Mouse (Mus musculus) stomach, embryonic 16.5 days (tissue): Measurements from ENCODE around the gene Clec2i. TPM values are rescaled to one million over a fixed set of nuclear protein-coding genes. Genes with fewer than 3 reads are reported as not detected.
"Not testable (repeated sequence)": the region's sequence is repeated elsewhere in the genome, so short reads cannot be mapped to it uniquely, and the experiment has no call there.

ENCODE experiments used
- ATAC-seq: fragments of 200-750 bp; cut with Nextera tagmentation; 2 replicates; pipeline ENCODE4 v1.8.0; 2017; ENCODE audit warnings: moderate number of reproducible peaks, moderate TSS enrichment; ENCODE audit not compliant: insufficient read depth, low FRiP score
- H3K27ac ChIP-seq: fragments of 300-500 bp; sonication (generic); 2 replicates; pipeline ENCODE4 v1.5.1; 2014; ENCODE audit warnings: low read length
- H3K27me3 ChIP-seq: fragments of 300-500 bp; sonication (generic); 2 replicates; pipeline ENCODE4 v1.6.1; 2014; ENCODE audit warnings: low read length, control low read depth, mixed read lengths; ENCODE audit not compliant: control insufficient read depth, insufficient read depth
- H3K36me3 ChIP-seq: fragments of 300-500 bp; sonication (generic); 2 replicates; pipeline ENCODE4 v1.6.1; 2014; ENCODE audit warnings: low read length; ENCODE audit not compliant: control insufficient read depth, insufficient read depth
- H3K4me1 ChIP-seq: fragments of 300-500 bp; sonication (generic); 2 replicates; pipeline ENCODE4 v1.6.1; 2014; ENCODE audit warnings: low read length, control low read depth, mixed read lengths; ENCODE audit not compliant: control insufficient read depth, insufficient read depth
- H3K4me2 ChIP-seq: fragments of 300-500 bp; sonication (generic); 2 replicates; pipeline ENCODE4 v1.6.1; 2014; ENCODE audit warnings: low read depth, low read length, mixed read lengths
- H3K4me3 ChIP-seq: fragments of 300-500 bp; sonication (generic); replicated peaks from 2 replicates; pipeline ENCODE4 v1.5.1; 2014; ENCODE audit warnings: mild to moderate bottlenecking, low read length
- H3K9ac ChIP-seq: fragments of 300-500 bp; sonication (generic); 2 replicates; pipeline ENCODE4 v1.6.1; 2014; ENCODE audit warnings: low read length
- H3K9me3 ChIP-seq: fragments of 300-500 bp; sonication (generic); replicated peaks from 2 replicates; pipeline ENCODE4 v1.6.1; 2016; ENCODE audit warnings: low read length, control low read depth; ENCODE audit not compliant: control insufficient read depth
- WGBS: fragments of 180-500 bp; shearing (Covaris S2); extraction: QIAGEN DNeasy Blood & Tissue Kit; methylation state at CpG from one replicate; pipeline ENCODE4 v1.1.7; 2014; 5-methylcytosine and 5-hydroxymethylcytosine counted together
- microRNA-seq: library from miRNA; unstranded; fragments of <30 nt; microRNA quantifications from one replicate; pipeline ENCODE4, GENCODE M21; 2016
- polyA plus RNA-seq: library from polyadenylated mRNA; unstranded; fragments of >200 nt; fragmentation: Nextera tagmentation; extraction: Ambion mirVana; gene quantifications from 2 replicates; pipeline ENCODE4 v1.2.1, GENCODE M21; 2015

Gene Clec2i
- polyA plus RNA-seq, 1 experiment from 2014 or later: 0.25 TPM

GRCm38 (mm10) chr6:128935889-128936665 lies 48.7 kb downstream of the Clec2i start:
- not testable (repeated sequence) for H3K27me3 ChIP-seq, H3K4me3 ChIP-seq, ATAC-seq, H3K4me1 ChIP-seq, H3K9ac ChIP-seq, H3K9me3 ChIP-seq, H3K27ac ChIP-seq, H3K4me2 ChIP-seq, H3K36me3 ChIP-seq
- WGBS: 77% methylated on average over 4 of the region's 13 CpGs

GRCm38 (mm10) chr6:128941646-128942421 lies 54.4 kb downstream of the Clec2i start:
- H3K4me2 ChIP-seq: no peak overlapping the region
- H3K9ac ChIP-seq: no peak overlapping the region
- WGBS: 84% methylated on average over 5 of the region's 5 CpGs
- no peak overlapping the region for H3K27ac ChIP-seq
- no peaks in the 10 kb centered on the region for H3K27me3 ChIP-seq
- ATAC-seq: no peak
- H3K4me3 ChIP-seq: no peak overlapping the region
- no peaks in the 10 kb centered on the region for H3K4me1 ChIP-seq
- H3K9me3 ChIP-seq: no peaks in the 10 kb centered on the region
- no peaks in the 10 kb centered on the region for H3K36me3 ChIP-seq

- H3K4me1 ChIP-seq: no peaks in the 10 kb centered on the region
- no peak overlapping the region for H3K9ac ChIP-seq
- no peak overlapping the region for H3K4me3 ChIP-seq
- H3K4me2 ChIP-seq: no peak overlapping the region
- H3K27me3 ChIP-seq: no peaks in the 10 kb centered on the region
- ATAC-seq: no peak
- H3K36me3 ChIP-seq: no peaks in the 10 kb centered on the region
- H3K27ac ChIP-seq: no peak overlapping the region
- WGBS: 87% methylated on average over 3 of the region's 3 CpGs
- H3K9me3 ChIP-seq: no peaks in the 10 kb centered on the region
Observed at GRCm38 (mm10) chr6:128945564-128945963, 58.2 kb downstream of the Clec2i start.

Small RNA genes within 50 kb of the gene (microRNA-seq; reads per million reads assigned to microRNA genes)
- not detected for gene Gm27336

Other genes starting within 250 kb of the Clec2i start
- 2.8 and 3.2 TPM in 2 replicates for gene Clec2h, start 225.2 kb upstream of the Clec2i start, polyA plus RNA-seq
- not detected in 2 replicates for gene Klrb1, start 164.5 kb upstream of the Clec2i start, polyA plus RNA-seq
- gene Klrb1c, start 98.4 kb upstream of the Clec2i start, polyA plus RNA-seq: 0.25 and 0.27 TPM in 2 replicates
- 0.44 TPM in 1 of 2 replicates, not detected in the other for gene Gm44511, start 61.3 kb upstream of the Clec2i start, polyA plus RNA-seq
- 0.56 and 0.81 TPM in 2 replicates for gene Klrb1b, start 61.3 kb upstream of the Clec2i start, polyA plus RNA-seq
- gene BC035044, start 3.5 kb downstream of the Clec2i start, polyA plus RNA-seq: 1.5 and 2.1 TPM in 2 replicates
- gene Clec2g, start 46.8 kb downstream of the Clec2i start, polyA plus RNA-seq: 0.92 and 2.0 TPM in 2 replicates
- gene Klrb1f, start 158.3 kb downstream of the Clec2i start, polyA plus RNA-seq: 0.27 and 0.48 TPM in 2 replicates
- 2.0 and 2.4 TPM in 2 replicates for gene Clec2e, start 213.3 kb downstream of the Clec2i start, polyA plus RNA-seq